Mouse (Mus musculus) cerebellum, adult 2 months (tissue): ENCODE measurements around the gene Igf2r. TPM values are rescaled to one million over a fixed set of nuclear protein-coding genes. Genes with fewer than 3 reads are reported as not detected.

Experiments
- DNase-seq, 2 experiments: peaks; one replicate each; pipeline ENCODE4 v3.0.0; 2021
- H3K27ac ChIP-seq: fragments of 200-500 bp; 2 replicates; pipeline ENCODE4 v1.5.1; 2012; ENCODE audit warnings: low read length, control low read depth, inconsistent platforms; ENCODE audit not compliant: insufficient read depth
- H3K27me3 ChIP-seq: fragments of 200-500 bp; 2 replicates; pipeline ENCODE4 v1.6.1; 2012; ENCODE audit warnings: inconsistent platforms, mild to moderate bottlenecking, low read length, moderate library complexity; ENCODE audit not compliant: control insufficient read depth, insufficient read depth
- H3K4me1 ChIP-seq: fragments of 200-500 bp; 2 replicates; pipeline ENCODE4 v1.6.1; 2011; ENCODE audit warnings: low read length; ENCODE audit not compliant: control insufficient read depth, insufficient read depth
- H3K4me3 ChIP-seq: fragments of 200-500 bp; replicated peaks from 2 replicates; pipeline ENCODE3; 2011; ENCODE audit warnings: mild to moderate bottlenecking, low read depth, low read length, control low read depth; ENCODE audit not compliant: insufficient read depth
- CTCF ChIP-seq: fragments of 200-500 bp; IDR thresholded peaks from 2 replicates; pipeline ENCODE4 v1.5.1; 2011; ENCODE audit warnings: low read depth, mild to moderate bottlenecking, control low read depth, low read length, moderate library complexity, borderline replicate concordance; ENCODE audit not compliant: insufficient read depth
- POLR2A ChIP-seq: fragments of 200-500 bp; IDR thresholded peaks from 2 replicates; pipeline ENCODE4 v1.6.1; 2011; ENCODE audit warnings: low read length, control low read depth, borderline replicate concordance; ENCODE audit not compliant: insufficient read depth
- WGBS: fragments of 180-500 bp; shearing (Covaris S2); methylation state at CpG from one replicate; pipeline ENCODE4 v1.1.7; 2018; 5-methylcytosine and 5-hydroxymethylcytosine counted together
- polyA plus RNA-seq: library from polyadenylated mRNA; depleted of rRNA; stranded (reverse); fragments of >200 nt; gene quantifications from 2 replicates; pipeline ENCODE4 v1.2.3, GENCODE M21; 2012

The Igf2r gene
- polyA plus RNA-seq, 1 experiment: 18.1 TPM

DNA sequence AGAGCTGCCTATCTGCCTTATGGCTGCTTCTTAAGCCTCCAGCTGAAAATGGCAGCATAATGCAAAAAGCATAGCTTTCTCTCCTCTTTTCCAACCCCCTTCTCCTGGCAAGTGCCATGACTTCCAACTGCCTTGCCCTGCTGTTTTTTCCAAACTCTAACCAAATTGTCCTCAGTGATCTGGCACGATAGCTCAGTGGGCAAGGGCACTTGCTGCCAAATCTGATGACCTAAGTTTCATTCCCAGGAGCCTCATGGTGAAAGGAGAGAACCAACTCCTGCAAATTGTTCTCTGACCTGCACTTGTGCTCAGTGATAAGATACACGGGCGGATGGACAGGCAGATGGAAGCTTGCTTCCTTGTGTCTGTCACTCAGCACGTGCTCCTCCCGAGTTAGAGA, 66.6 kb downstream of the Igf2r start:
- 11% methylated on average over 5 of the region's 5 CpGs for WGBS
- Histone ChIP-seq H3K4me3 (no peak overlapping the region), H3K4me1 (peaks cover 6% of the 10 kb centered on the region), H3K27ac (peak overlapping the region; percentile 37; the same call in 1 of the 2 replicates), H3K27me3 (no peaks in the 10 kb centered on the region)
- peak; percentile 53 to 76 for DNase-seq
- TF ChIP-seq CTCF (no peak), POLR2A (no peak)

DNA sequence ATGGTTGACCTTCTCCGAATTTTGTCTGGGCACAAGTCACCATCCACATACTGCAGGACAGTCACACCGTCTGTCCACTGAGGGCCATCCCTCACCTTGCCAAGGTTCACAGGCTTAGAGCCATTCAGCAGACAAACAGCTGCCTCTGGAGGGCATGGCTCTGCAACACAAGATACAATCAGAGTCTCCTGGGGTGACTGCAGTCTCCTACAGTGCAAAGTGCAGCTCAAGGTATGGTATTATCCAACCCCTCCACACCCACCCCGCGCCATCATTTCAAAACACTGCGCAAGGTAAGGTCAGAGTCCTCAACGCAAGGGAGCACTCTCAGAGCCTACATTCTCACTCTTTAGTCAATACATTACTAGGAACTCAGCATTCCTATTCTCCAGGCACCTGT, 69.1 kb downstream of the Igf2r start:
- Histone ChIP-seq H3K4me1 (peaks cover 6% of the 10 kb centered on the region), H3K27me3 (no peaks in the 10 kb centered on the region), H3K27ac (no peak overlapping the region), H3K4me3 (no peak overlapping the region)
- 77% methylated on average over 6 of the region's 6 CpGs for WGBS
- no peak for TF ChIP-seq CTCF
- TF ChIP-seq POLR2A: no peak
- no peak for DNase-seq

DNA sequence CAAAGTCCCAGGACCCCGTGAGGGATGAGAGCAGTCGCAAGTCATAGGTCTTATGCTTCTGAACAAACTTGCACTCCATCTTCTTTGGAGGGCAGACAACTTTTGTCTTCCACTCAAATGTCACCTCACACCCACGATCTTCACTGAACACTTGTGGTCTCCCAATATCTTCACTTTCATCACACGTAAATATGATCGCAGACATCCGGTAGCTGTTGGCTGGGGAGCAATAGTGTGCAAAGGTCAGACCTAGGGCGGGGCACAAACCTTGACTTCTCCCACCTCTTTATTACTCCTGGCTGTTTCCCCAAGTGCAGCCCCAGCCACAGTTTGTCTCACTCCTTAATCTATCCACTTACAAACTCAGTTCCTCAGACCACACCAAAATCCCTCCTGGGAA, 77.6 kb downstream of the Igf2r start:
- peaks cover 22% of the 10 kb centered on the region for H3K4me1 ChIP-seq
- no peak overlapping the region for H3K27ac ChIP-seq
- no peak for DNase-seq
- H3K27me3 ChIP-seq: no peaks in the 10 kb centered on the region
- WGBS: 95% methylated on average over 7 of the region's 7 CpGs
- no peak for TF ChIP-seq POLR2A
- no peak for TF ChIP-seq CTCF
- H3K4me3 ChIP-seq: no peak overlapping the region

DNA sequence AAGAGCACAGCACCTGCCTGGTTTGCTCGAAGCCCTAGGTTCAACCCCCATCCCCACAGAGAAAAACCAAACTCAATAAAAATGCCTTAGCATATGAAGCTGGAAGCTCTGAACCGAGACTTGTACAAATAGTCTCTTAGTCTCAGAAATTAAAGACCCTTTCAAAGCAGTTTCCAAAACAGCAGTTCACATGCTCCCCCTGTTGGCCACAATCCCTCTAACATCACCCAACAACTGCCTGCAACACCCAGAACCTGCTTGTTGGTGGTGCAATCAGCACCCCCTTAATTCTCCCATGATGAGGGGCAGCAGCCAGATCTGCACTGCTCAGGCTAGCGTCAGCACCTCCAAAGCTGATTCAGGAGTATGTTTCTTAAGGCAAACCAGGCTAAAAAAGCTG, 79.9 kb downstream of the Igf2r start:
- 84% methylated on average over 3 of the region's 3 CpGs for WGBS
- H3K4me3 ChIP-seq: no peak overlapping the region
- H3K4me1 ChIP-seq: peaks cover 30% of the 10 kb centered on the region
- 0 out of 2 replicates have a peak, but pooled peaks have one; percentile 18 for TF ChIP-seq CTCF
- TF ChIP-seq POLR2A: no peak
- H3K27me3 ChIP-seq: no peaks in the 10 kb centered on the region
- H3K27ac ChIP-seq: no peak overlapping the region
- peak in 1 of 2 experiments; percentile 35 for DNase-seq

DNA sequence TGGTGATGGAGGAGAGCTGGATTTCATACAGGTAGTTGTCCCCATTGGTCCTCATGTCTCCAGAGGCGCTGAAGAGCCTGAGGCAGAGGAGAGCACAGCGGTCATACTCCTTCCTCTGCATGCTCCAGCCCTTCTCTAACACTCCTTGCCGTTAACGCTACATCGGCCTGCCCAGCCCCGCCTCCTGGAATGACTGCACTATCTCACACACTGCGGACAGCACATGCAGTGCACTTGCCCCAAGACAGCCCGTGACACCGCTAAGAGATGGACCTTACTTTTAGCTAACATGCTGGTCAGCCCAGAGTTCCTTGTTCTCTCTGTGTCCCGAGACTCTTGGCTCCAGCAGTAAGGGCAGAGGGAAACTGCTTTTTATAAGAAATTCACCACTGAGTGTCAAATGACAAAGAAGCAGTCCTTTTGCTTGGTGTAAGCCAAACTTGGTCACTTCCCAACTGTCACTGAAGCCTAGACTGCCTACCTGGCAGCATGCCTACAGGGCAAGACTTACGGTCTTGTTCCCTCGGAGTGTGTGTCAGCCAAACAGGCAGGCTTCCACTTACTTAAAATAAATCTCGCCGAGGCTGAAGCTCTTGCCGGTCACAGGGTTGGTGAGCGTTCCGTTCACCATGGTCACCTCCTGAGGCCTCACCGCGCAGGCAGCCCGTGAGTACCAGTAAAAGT, 80.9 kb downstream of the Igf2r start:
- Histone ChIP-seq H3K4me1 (peaks cover 32% of the 10 kb centered on the region), H3K27ac (0 out of 2 replicates have a peak overlapping the region, but pooled peaks have one; percentile 6), H3K4me3 (no peak overlapping the region), H3K27me3 (no peaks in the 10 kb centered on the region)
- DNase-seq: peak; percentile 73 to 86
- 30% methylated on average over 20 of the region's 20 CpGs for WGBS
- TF ChIP-seq CTCF: no peak
- TF ChIP-seq POLR2A: no peak

DNA sequence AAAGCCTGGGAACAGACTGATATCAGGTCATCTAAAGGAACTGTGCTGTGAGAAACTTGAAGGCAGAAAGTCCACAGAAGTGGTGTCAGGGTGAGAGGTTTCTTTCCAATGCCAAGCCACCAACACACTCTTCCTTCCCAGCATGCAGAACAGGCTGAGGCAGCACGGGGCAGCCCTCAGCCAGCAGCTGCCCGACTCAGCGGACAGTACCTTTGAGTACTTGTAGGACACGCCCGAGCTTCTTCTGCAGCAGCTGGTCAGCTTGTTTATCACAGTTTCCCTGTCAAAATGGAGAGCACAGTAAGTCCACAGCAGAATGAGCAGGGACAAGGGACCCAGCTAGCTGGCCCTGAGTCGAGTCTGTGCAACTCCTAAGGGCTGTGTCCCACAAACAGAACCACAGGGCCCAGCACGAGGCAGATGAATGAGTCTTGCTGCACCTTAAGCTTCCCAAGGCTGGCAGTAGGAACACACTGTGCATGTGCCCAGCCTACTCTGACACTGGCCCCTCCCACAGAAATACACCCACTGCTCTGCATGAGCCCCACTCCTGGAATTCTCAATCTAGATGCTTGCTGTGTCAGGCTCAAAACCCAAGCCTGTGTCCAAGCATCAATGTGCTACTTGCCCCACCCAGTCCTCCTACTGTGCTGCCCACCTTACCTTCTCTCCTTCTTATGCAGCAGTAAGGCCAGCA, 84.4 kb downstream of the Igf2r start:
- no peak overlapping the region for H3K27ac ChIP-seq
- WGBS: 80% methylated on average over 7 of the region's 7 CpGs
- H3K4me3 ChIP-seq: no peak overlapping the region
- DNase-seq: no peak
- H3K27me3 ChIP-seq: no peaks in the 10 kb centered on the region
- peaks cover 31% of the 10 kb centered on the region for H3K4me1 ChIP-seq
- TF ChIP-seq CTCF (no peak), POLR2A (no peak)

DNA sequence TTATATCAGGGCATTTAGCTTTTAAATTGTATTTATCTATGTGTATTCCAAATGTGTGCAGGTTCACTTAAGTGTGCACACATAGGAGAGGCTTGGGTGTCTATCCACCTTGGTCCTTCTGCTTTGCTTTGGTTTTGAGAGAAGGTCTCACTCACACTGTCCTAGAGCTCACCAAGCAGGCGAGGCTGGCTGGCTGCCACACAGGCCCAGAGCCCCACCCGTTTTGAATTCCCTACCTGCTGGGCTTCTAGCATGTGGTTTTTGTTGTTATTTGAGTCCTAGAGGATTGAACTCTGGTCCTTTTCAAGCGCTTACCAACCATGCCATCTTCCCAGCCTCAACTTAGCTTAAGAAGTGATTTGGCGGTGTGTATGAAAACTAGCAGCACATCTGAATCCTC, 85.1 kb downstream of the Igf2r start:
- WGBS: 38% methylated on average over 4 of the region's 4 CpGs

DNA sequence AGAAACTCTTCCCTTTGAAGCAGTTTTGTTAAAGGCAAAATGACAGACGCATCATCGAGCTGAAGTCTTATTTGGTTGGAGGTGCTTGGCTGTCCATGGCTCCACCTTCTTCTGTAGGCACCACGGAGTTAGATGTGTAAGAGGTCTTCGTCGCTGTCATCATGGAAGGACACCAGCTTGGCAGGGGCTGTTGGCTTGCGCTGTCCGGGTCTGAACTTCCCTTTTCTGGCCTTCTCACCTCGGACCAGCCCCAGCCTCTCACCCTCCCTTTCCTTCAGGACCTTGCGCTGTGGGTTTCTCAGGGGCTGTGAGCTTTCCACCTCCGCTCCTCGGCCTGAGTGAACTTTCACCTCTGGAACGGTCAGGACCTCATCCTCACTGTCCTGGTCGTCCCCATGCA, 85.9 kb downstream of the Igf2r start:
- no peak for DNase-seq
- H3K27me3 ChIP-seq: no peaks in the 10 kb centered on the region
- no peak overlapping the region for H3K27ac ChIP-seq
- TF ChIP-seq POLR2A (no peak), CTCF (no peak)
- 93% methylated on average over 13 of the region's 13 CpGs for WGBS
- no peak overlapping the region for H3K4me3 ChIP-seq
- peaks cover 17% of the 10 kb centered on the region for H3K4me1 ChIP-seq

More for the DNA sequence above, 85.1 kb downstream of the Igf2r start:
- Histone ChIP-seq H3K4me3 (no peak overlapping the region), H3K4me1 (peaks cover 25% of the 10 kb centered on the region), H3K27me3 (no peaks in the 10 kb centered on the region), H3K27ac (no peak overlapping the region)
- TF ChIP-seq CTCF (no peak), POLR2A (no peak)
- DNase-seq: peak; percentile 51 to 61
